Mouse (Mus musculus) E14TG2a.4 (cell line): ENCODE results near the gene Arid4b.

ENCODE experiments used
- CTCF ChIP-seq: conservative IDR thresholded peaks from 2 replicates; pipeline ENCODE4 v1.5.1; 2014; ENCODE audit warnings: low read length
- POU5F1 ChIP-seq: IDR thresholded peaks from 2 replicates; pipeline ENCODE4 v1.6.1; 2014; ENCODE audit warnings: low read length, borderline replicate concordance

DNA sequence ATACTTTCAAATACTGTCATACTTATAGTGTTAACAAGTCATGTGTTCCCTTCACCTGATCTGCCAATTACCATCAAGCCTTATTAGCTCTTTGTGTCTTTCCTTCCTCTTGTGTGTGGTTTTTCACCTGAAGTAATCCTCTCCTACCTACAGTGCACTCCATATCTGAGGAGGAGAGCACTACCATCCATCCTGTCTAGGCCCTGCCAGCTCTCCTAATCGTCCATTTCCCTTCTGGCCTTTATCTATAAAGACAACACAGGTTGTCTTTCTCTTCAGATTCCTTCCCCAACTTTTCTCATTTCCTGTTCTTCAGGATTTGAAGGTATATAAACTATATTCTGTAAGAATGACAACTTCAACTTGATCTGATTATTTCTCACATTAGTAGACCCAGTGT is 48.1 kb downstream of the Arid4b start:
- TF ChIP-seq CTCF (no peak), POU5F1 (no peak)
